Mouse (Mus musculus): ENCODE results near the gene Npcd. TPM values are rescaled to one million over a fixed set of nuclear protein-coding genes. Genes with fewer than 3 reads are reported as not detected.

The Npcd gene
- polyA plus RNA-seq, 1 experiment from 2014 or later, result 0.98 TPM

GRCm38 (mm10) chr15:79757118-79757517 lies 76.9 kb downstream of the Npcd start:
- no peak overlapping the region for H3K4me3 ChIP-seq
- no peak for ATAC-seq (replicated peaks)
- H3K9me3 ChIP-seq, result no peaks in the 10 kb centered on the region
- 90% methylated on average over 3 of the region's 3 CpGs for WGBS
- H3K9ac ChIP-seq, result no peak overlapping the region
- no peaks in the 10 kb centered on the region for H3K36me3 ChIP-seq (replicated peaks)
- no peaks in the 10 kb centered on the region for H3K27me3 ChIP-seq (replicated peaks)
- peaks cover 3% of the 10 kb centered on the region; the same call in 1 of the 2 replicates for H3K4me1 ChIP-seq
- no peak overlapping the region for H3K4me2 ChIP-seq
- no peak overlapping the region for H3K27ac ChIP-seq

GRCm38 (mm10) chr15:79755977-79756625 lies 77.9 kb downstream of the Npcd start:
- no peaks in the 10 kb centered on the region for H3K27me3 ChIP-seq (replicated peaks)
- H3K4me2 ChIP-seq, result no peak overlapping the region
- H3K36me3 ChIP-seq (replicated peaks), result no peaks in the 10 kb centered on the region
- H3K9me3 ChIP-seq, result no peaks in the 10 kb centered on the region
- WGBS, result 62% methylated on average over 8 of the region's 8 CpGs
- no peak overlapping the region for H3K27ac ChIP-seq
- no peak for ATAC-seq (replicated peaks)
- H3K9ac ChIP-seq, result no peak overlapping the region
- no peak overlapping the region for H3K4me3 ChIP-seq
- peaks cover 3% of the 10 kb centered on the region; the same call in 1 of the 2 replicates for H3K4me1 ChIP-seq

DNA sequence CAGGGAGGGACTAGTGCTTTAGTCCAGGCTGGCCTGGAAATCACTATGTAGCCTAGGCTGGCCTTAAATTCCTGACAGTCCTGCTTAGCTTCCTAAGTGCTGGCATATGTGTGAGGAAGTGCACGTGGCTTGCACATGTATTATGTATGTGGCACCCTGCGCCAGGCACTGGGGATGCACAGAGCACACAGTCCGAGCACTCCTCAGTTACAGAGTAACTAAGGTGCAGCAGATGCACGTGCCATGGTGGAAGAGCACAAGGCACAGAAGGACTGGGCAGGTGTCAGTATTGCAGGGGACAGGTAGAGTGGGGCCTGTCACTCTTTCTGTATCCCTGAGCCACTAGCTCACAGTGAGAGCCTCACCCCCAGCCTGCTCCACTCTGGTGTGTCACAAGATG lies 78.9 kb downstream of the Npcd start:
- H3K9ac ChIP-seq, result no peak overlapping the region
- H3K4me2 ChIP-seq, result no peak overlapping the region
- H3K27ac ChIP-seq, result no peak overlapping the region
- no peak overlapping the region for H3K4me3 ChIP-seq
- H3K27me3 ChIP-seq (replicated peaks), result no peaks in the 10 kb centered on the region
- no peaks in the 10 kb centered on the region for H3K9me3 ChIP-seq
- no peaks in the 10 kb centered on the region for H3K36me3 ChIP-seq (replicated peaks)
- no peak for ATAC-seq (replicated peaks)
- 89% methylated on average over 4 of the region's 4 CpGs for WGBS
- peaks cover 3% of the 10 kb centered on the region; the same call in 1 of the 2 replicates for H3K4me1 ChIP-seq

DNA sequence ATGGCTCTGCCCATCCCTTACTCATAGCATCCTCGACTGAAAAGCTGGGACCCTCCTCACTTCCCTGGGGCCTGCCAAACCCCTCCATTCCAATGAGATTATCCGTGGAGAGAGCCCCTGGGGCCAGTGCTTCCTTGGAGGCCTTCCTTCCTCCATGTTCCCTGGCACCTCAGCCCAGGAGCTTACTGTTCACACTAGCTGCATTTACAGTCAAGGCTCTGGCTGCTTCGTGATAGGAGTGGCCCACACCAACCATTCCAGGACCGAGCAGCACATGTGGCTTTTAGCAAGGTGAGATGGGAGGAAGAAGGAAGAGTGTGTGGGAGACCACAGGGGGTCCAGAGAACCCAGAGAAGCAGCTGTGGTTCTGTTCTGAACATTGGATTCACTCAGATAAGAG lies 80.2 kb downstream of the Npcd start:
- Histone ChIP-seq H3K9ac (no peak overlapping the region; the same call in 1 of the 2 replicates), H3K27me3 (replicated peaks) (no peaks in the 10 kb centered on the region), H3K27ac (no peak overlapping the region), H3K36me3 (replicated peaks) (no peaks in the 10 kb centered on the region), H3K4me3 (no peak overlapping the region), H3K9me3 (no peaks in the 10 kb centered on the region), H3K4me2 (no peak overlapping the region), H3K4me1 (peaks cover 3% of the 10 kb centered on the region; the same call in 1 of the 2 replicates)
- 49% methylated on average over 4 of the region's 4 CpGs for WGBS
- no peak for ATAC-seq (replicated peaks)

- peak; percentile 31; the same call in 1 of the 2 replicates for ATAC-seq (replicated peaks)
- peaks cover 3% of the 10 kb centered on the region; the same call in 1 of the 2 replicates for H3K4me1 ChIP-seq
- H3K4me2 ChIP-seq, result no peak overlapping the region
- no peaks in the 10 kb centered on the region for H3K27me3 ChIP-seq (replicated peaks)
- no peak overlapping the region for H3K27ac ChIP-seq
- H3K4me3 ChIP-seq, result no peak overlapping the region
- no peaks in the 10 kb centered on the region for H3K9me3 ChIP-seq
- no peaks in the 10 kb centered on the region for H3K36me3 ChIP-seq (replicated peaks)
- no peak overlapping the region for H3K9ac ChIP-seq
- 91% methylated on average over 3 of the region's 3 CpGs for WGBS
These were observed 80.7 kb downstream of the Npcd start for GRCm38 (mm10) chr15:79753420-79753752.

DNA sequence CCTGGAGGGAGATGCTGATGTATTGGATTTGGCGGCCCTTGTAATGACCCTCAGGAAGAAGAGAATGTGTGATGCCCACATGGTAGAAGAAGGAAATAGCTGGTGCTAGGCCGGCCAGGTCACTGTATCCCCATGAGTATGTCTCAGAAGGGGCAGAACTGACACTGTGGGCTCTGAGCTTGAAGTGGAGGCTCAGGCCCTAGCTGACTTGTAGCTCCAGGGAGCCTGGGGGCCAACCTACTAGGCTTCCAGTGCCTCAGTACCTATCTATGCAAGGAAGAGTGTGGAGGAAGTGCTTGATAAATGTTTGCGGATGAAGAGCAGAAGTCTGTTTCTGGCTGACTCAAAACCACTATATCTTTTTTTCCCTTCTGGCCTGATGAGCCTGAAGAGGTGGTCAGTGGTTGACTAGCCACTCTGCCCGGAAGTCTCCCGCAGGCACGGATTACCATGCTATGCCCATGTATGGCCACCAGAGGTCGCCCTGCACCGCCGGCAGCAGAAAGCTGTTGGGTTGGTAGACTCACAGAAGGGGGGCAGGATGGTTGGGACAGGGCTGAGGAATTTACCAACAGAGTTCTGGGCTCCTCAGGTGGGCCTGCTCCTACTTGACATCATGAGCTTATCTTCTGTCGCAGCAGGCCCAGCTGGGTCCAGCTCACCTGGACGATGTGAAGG lies 81.2 kb downstream of the Npcd start:
- no peaks in the 10 kb centered on the region for H3K36me3 ChIP-seq (replicated peaks)
- WGBS, result 26% methylated on average over 11 of the region's 11 CpGs

DNA sequence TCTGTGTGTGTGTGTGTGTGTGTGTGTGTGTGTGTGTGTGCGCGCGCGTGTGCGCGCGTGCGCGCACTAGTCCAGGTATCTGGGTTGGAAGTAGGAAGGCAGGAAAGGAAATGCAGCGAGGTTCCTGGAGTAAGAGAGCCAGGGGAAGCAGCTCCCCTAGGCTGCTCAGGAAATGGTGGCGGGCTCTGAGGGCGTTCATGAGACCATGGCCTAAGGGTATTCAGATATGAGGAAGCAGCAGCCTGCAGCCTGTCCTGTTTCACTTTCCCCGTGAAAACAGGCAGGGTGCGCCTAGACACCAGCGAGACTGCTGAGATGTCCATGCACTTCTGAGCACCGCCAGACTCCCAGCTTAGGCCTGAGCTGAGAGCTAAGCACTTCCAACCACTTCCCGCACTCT lies 82.3 kb downstream of the Npcd start:
- WGBS, result 84% methylated on average over 17 of the region's 17 CpGs
- Histone ChIP-seq H3K9me3 (no peaks in the 10 kb centered on the region), H3K4me2 (no peak overlapping the region), H3K27me3 (replicated peaks) (no peaks in the 10 kb centered on the region), H3K27ac (no peak overlapping the region), H3K4me3 (no peak overlapping the region), H3K4me1 (peaks cover 3% of the 10 kb centered on the region; the same call in 1 of the 2 replicates), H3K9ac (no peak overlapping the region), H3K36me3 (replicated peaks) (no peaks in the 10 kb centered on the region)
- ATAC-seq (replicated peaks), result no peak

More for the DNA sequence above, 81.2 kb downstream of the Npcd start:
- no peak overlapping the region for H3K27ac ChIP-seq
- H3K4me2 ChIP-seq, result no peak overlapping the region
- no peak overlapping the region for H3K9ac ChIP-seq
- peaks cover 3% of the 10 kb centered on the region; the same call in 1 of the 2 replicates for H3K4me1 ChIP-seq
- H3K4me3 ChIP-seq, result no peak overlapping the region
- ATAC-seq (replicated peaks), result peak; percentile 57
- H3K9me3 ChIP-seq, result no peaks in the 10 kb centered on the region
- H3K27me3 ChIP-seq (replicated peaks), result no peaks in the 10 kb centered on the region

DNA sequence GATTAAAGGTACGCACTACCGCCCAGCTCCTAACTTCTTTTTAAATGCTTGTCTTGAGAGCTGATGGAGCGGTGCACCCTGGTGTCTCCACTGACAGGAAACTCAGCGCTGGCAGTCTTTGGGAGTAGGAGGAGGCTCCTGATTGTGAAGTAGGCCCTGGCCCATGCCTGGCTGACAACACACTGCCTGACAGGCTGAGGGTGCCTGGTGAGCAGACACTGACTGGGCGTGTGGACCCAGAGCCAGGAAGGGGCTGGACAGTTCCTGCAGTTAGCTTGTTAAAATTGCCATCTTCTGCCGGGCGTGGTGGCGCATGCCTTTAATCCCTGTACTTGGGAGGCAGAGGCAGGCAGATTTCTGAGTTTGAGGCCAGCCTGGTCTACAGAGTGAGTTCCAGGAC lies 83.8 kb downstream of the Npcd start:
- H3K9me3 ChIP-seq, result no peaks in the 10 kb centered on the region
- no peaks in the 10 kb centered on the region for H3K27me3 ChIP-seq (replicated peaks)
- no peak overlapping the region for H3K27ac ChIP-seq
- no peaks in the 10 kb centered on the region for H3K4me1 ChIP-seq
- H3K36me3 ChIP-seq (replicated peaks), result no peaks in the 10 kb centered on the region
- 89% methylated on average over 8 of the region's 8 CpGs for WGBS
- H3K4me2 ChIP-seq, result no peak overlapping the region
- H3K4me3 ChIP-seq, result no peak overlapping the region
- H3K9ac ChIP-seq, result no peak overlapping the region
- no peak for ATAC-seq (replicated peaks)

DNA sequence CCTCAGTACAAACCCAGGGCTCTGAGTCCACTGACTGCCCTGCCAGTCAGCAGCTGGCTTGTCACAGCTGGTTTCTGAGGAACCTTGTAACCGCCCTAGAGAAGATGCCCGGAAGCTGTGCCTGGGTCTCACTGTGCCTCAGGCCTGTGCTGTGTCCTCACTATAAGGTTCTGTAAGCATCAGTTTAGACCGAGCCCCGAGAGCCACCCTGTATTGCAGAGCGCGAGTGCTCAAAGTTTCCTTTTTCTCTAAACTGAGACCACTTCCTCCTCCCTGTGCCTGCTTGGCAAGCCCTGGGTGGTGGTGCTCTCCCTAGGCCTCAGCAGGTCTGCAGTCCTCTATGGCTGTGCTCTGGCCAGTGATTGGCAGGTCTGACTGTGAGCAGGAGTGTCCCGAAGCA lies 84.9 kb downstream of the Npcd start:
- Histone ChIP-seq H3K4me1 (no peaks in the 10 kb centered on the region), H3K27me3 (replicated peaks) (no peaks in the 10 kb centered on the region), H3K4me2 (no peak overlapping the region), H3K9ac (no peak overlapping the region), H3K27ac (no peak overlapping the region), H3K9me3 (no peaks in the 10 kb centered on the region), H3K36me3 (replicated peaks) (no peaks in the 10 kb centered on the region), H3K4me3 (no peak overlapping the region)
- 96% methylated on average over 7 of the region's 7 CpGs for WGBS
- no peak for ATAC-seq (replicated peaks)

- H3K27ac ChIP-seq, result no peak overlapping the region
- H3K4me1 ChIP-seq, result 0 out of 2 replicates have a peak, but pooled peaks cover 4% of the 10 kb centered on the region
- ATAC-seq (replicated peaks), result no peak
- no peak overlapping the region for H3K4me2 ChIP-seq
- WGBS, result 58% methylated on average over 11 of the region's 11 CpGs
- no peak overlapping the region for H3K9ac ChIP-seq
- no peaks in the 10 kb centered on the region for H3K9me3 ChIP-seq
- no peaks in the 10 kb centered on the region for H3K27me3 ChIP-seq (replicated peaks)
- no peak overlapping the region for H3K4me3 ChIP-seq
- no peaks in the 10 kb centered on the region for H3K36me3 ChIP-seq (replicated peaks)
These were observed 86.0 kb downstream of the Npcd start for GRCm38 (mm10) chr15:79747998-79748397.

- Histone ChIP-seq H3K27ac (no peak overlapping the region), H3K4me1 (peaks cover 14% of the 10 kb centered on the region), H3K4me2 (no peak overlapping the region), H3K36me3 (replicated peaks) (no peaks in the 10 kb centered on the region), H3K4me3 (no peak overlapping the region), H3K9me3 (no peaks in the 10 kb centered on the region), H3K9ac (no peak overlapping the region), H3K27me3 (replicated peaks) (no peaks in the 10 kb centered on the region)
- ATAC-seq (replicated peaks), result no peak
- WGBS, result 86% methylated on average over 5 of the region's 5 CpGs
These were observed 88.2 kb downstream of the Npcd start for GRCm38 (mm10) chr15:79745883-79746282.

DNA sequence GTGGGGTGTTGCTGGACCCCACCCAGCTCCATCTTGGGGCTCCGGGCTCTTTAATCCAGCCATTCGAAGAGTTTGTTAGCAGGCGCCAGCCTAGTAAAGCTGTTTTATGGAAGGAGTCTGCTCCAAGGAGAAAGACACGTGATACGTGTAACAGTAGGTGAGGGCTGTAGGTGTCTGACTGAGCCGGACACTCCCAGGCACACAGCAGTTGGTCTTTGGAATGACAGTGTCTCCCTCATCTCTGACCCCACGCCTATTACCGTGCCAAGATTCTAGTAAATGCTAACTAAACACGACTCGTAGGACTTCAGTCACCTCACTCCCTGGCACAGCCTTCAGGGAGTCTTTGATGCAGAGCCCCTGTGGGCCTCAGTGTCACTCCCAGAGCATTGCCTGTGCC lies 88.7 kb downstream of the Npcd start:
- H3K27me3 ChIP-seq (replicated peaks), result no peaks in the 10 kb centered on the region
- H3K9ac ChIP-seq, result no peak overlapping the region
- H3K4me3 ChIP-seq, result no peak overlapping the region
- no peak overlapping the region for H3K4me2 ChIP-seq
- H3K27ac ChIP-seq, result no peak overlapping the region
- no peak for ATAC-seq (replicated peaks)
- H3K4me1 ChIP-seq, result peaks cover 20% of the 10 kb centered on the region
- H3K36me3 ChIP-seq (replicated peaks), result no peaks in the 10 kb centered on the region
- H3K9me3 ChIP-seq, result no peaks in the 10 kb centered on the region
- 87% methylated on average over 10 of the region's 10 CpGs for WGBS

DNA sequence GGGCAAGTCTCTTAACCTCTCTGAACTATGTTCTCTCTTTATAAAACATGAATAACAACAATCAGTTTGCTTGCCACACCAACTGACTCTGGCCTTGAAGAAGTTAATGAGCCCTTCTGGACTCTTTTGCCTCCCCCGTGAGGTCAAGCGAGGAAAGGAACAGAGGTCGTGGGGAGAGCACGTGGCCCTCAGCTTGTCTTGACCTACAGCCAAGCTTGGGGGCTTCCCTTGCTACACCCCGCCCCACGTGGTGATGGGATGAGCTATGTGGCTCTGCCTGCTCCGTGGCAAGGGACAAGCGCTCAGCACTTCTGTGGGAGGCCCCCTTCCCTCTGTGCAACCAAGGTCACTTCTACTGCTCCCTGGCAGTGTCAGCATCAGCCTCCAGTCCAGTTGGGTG lies 89.3 kb downstream of the Npcd start:
- no peak for ATAC-seq (replicated peaks)

More for the DNA sequence above, 89.3 kb downstream of the Npcd start:
- Histone ChIP-seq H3K9me3 (no peaks in the 10 kb centered on the region), H3K4me1 (peaks cover 25% of the 10 kb centered on the region), H3K4me3 (no peak overlapping the region), H3K4me2 (no peak overlapping the region), H3K9ac (no peak overlapping the region), H3K36me3 (replicated peaks) (no peaks in the 10 kb centered on the region), H3K27ac (no peak overlapping the region), H3K27me3 (replicated peaks) (no peaks in the 10 kb centered on the region)
- 82% methylated on average over 8 of the region's 8 CpGs for WGBS
